Mouse (Mus musculus) lung, postnatal 36 days (tissue): ENCODE data around the gene Cbr3.
A peak's percentile ranks its signal among the peaks of the same experiment; 100 is the strongest.
"Not testable (repeated sequence)": the region's sequence is repeated elsewhere in the genome, so short reads cannot be mapped to it uniquely, and the experiment has no call there.

Experiments used
- DNase-seq: peaks from one replicate; pipeline ENCODE4 v3.0.0; 2022; ENCODE audit warnings: mixed read lengths

The Cbr3 gene

DNA sequence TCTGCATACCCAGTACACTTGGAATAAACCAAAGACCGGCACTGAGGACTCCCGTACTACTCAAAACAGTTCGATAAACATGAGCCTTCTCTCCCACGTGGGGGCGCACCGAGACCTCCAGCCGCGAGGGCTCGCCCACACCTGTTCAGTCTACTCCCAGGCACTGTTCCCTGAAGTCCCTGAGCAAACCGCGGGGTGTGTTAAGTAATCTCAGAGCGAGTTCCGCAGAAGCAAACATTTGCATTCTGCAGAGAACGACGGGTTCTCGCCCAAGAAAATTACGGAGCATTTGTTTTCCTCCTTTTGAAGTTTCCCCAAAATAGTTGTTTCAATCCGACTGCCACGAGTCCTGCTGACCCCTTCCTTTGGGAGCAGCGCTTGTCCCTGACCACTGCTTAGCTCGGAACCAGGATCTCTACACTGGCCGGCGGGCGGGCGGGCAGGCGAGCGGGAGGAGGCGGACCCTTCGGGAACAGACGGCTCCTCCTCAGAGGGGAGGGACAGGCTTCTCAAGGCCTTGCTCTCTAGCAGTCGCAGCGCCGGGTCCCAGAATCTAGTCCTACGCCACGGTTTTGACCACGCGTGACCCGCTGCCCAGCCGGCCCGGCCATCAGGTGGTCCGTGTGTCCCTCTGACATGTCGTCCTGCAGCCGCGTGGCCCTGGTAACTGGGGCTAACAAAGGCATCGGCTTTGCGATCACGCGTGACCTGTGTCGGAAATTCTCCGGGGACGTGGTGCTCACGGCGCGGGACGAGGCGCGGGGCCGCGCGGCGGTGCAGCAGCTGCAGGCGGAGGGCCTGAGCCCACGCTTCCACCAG is at the start of gene Cbr3:
Cbr3 (plus strand) TSS at position 527 of the 819 bp plus-strand sequence.
- DNase-seq: peak; percentile 88

- peak; percentile 43 for DNase-seq
These were observed 39.0 kb upstream of the Cbr3 start for GRCm38 (mm10) chr16:93644006-93644405.

DNA sequence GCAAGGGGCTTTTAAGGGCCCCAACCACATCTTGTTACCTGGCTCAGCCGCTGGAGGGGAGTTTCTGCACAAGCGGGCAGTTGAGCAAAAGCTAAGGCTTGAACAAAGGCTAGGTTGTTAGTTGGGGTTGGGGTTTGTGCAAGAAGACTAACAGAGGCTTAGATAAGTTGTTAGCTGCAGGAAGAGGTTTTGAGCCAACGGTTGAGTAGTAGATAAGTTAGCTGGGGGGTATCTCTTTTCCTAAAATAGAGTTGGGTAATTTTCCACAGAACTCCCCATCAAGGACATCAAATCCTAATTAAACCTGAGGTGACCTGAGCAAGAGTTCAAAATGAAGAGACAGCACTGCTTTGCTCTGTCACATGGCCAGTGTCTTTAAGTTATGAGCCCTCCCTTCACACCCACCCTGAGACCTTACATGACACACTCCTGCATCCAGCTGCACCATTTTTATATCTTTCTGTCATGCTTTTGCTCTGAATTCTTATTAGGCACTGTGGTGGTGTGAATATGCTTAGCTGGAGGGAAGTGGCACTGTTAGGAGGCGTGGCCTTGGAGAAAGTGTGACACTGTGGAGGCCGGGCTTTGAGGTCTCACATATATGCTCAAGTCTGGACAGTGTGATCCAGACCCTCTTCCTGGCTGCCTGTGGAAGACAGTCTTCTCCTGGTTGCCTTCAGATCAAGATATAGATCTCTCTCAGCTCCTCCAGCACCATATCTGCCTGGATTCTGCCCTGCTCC is 34.4 kb upstream of the Cbr3 start:
- DNase-seq: no peak

- DNase-seq: no peak
These were observed 15.0 kb upstream of the Cbr3 start for GRCm38 (mm10) chr16:93667976-93668375.

DNA sequence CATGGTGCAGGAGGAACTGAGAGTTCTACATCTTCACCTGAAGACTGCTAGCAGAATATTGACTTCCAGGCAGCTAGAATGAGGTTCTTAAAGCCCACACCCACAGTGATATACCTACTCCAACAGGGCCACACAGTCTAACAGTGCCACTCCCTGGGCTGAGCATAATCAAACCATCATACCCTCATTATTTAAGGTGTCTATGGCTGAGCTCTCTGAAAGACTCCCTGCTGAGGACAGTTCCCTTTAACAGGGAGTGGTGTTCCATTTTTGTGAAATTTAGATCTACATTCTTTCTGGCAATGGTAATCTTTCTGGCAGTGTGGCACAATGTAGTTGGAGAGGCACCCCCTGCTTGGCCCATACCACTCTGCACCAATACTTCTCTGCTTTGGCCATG is 13.5 kb upstream of the Cbr3 start:
- no peak for DNase-seq

DNA sequence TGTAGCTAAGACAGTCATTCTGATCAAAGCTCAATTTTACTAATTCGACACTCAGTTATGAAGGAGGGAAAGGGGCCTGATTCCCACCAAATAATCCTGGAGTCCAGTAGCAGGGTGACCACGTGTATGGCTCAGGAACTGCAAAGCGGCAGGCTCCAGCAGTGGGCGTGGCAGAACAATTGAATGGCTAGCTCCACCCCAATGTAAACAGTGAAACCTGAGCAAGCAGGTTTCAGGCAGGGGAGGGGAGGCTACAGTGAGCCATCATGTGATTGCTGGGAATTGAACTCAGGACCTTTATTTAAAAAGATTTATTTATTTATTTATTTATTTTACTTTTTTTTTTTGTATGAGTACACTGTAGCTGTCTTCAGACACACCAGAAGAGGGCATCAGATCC is 12.5 kb upstream of the Cbr3 start:
- peak; percentile 47 for DNase-seq

GRCm38 (mm10) chr16:93671064-93671463 is 12.0 kb upstream of the Cbr3 start:
- no peak for DNase-seq

- DNase-seq: no peak
These were observed 6.6 kb upstream of the Cbr3 start for GRCm38 (mm10) chr16:93676376-93676775.

DNA sequence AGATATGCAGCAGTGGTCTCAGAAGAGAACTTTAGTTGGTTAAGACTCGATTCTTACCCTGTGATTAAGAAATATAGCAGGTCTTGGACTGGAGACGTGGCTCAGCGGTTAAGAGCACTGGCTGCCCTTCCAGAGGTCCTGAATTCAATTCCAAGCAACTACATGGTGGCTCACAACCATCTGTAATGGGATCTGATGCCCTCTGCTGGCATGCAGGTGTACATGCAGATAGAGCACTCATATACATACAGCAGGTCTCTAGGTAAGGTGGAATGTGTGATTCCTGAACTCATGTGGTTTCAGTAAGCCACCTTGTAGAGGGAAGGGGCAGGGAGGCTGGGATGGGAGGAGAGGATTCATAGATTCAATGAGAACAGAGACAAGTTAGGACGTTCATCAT is 4.8 kb upstream of the Cbr3 start:
- DNase-seq: no peak

DNA sequence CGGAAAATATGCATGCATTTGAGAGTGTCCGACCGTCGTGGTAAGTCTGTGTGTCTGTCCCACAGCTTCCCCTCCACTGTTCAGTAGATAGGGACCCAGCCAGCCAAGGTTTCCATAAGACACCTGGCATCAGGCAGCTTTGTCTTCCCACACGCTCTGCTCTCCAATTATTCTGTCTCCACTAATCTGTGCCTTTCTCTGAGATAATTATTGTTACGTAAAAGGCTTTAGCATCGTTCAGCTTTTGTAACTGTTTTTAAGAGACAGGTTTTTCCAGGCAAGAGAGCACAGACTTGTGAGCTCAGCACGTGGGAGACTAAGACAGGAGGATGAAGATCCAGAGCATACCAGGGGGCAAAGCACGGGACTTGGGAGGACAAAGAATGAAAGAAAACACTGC is 3.9 kb upstream of the Cbr3 start:
- no peak for DNase-seq

- no peak for DNase-seq
These were observed 793 bp upstream of the Cbr3 start for GRCm38 (mm10) chr16:93682156-93682688.

DNA sequence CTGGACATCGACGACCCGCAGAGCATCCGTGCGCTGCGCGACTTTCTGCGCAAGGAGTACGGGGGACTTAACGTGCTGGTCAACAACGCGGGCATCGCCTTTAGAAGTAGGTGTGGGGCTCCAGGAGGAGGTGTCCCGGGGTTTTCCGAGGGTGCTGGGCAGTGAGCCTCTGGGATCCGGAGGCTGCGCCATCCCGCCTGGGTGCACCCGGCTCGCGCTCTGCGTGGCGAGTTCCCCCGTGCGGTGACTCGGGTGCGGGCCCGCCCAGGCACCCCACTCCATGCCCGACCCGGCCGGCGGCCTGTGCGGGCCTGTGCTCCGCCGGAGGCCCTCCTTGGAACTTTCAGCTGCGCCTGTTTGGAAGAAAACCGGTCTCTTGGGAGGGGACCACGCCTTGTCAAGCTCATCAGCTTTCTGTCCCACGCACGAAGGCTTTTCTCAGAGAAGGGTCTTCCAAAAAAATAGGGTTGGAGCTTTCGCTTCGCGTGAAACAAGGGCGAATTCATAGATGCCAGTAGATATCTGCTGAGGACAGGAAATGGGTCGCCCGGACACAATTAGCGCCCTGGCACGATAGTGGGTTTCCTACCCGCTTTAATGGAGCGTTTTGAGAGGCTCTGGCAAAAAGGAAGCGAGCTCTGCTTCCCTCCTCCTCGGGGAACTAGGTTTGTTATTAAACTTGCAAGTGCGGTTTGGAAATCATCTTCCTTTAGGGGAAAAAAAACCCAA is 657 bp downstream of the Cbr3 start:
- peak; percentile 32 for DNase-seq

GRCm38 (mm10) chr16:93684441-93684840 is 1.4 kb downstream of the Cbr3 start:
- no peak for DNase-seq

GRCm38 (mm10) chr16:93685783-93686182 is 2.8 kb downstream of the Cbr3 start:
- DNase-seq: not testable (repeated sequence)

- no peak for DNase-seq
These were observed 3.4 kb downstream of the Cbr3 start for GRCm38 (mm10) chr16:93686421-93686820.

GRCm38 (mm10) chr16:93686945-93687344 is 3.9 kb downstream of the Cbr3 start:
- DNase-seq: peak; percentile 60

GRCm38 (mm10) chr16:93691206-93691841 is 8.3 kb downstream of the Cbr3 start:
- DNase-seq: no peak

- no peak for DNase-seq
These were observed 9.7 kb downstream of the Cbr3 start for GRCm38 (mm10) chr16:93692744-93693143.

DNA sequence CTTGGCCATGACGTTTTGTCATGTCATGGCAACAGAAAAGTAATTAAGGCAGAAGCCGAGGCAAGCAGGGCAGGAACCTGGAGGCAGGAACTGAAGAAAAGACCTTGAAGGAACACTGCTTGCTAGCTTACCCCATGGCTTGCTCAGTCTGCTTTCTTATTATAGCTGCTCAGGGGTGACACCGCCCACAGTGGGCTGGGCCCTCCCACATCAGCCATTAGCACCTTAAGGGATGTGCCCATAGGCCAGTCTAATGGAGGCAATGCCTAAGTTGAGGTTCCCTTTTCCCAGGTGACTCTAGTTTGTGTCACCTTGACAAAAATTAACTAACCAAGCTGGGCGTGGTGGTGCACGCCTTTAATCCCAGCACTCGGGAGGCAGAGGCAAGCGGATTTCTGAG is 24.1 kb downstream of the Cbr3 start:
- DNase-seq: no peak

GRCm38 (mm10) chr16:93709217-93709616 is 26.2 kb downstream of the Cbr3 start:
- DNase-seq: no peak

DNA sequence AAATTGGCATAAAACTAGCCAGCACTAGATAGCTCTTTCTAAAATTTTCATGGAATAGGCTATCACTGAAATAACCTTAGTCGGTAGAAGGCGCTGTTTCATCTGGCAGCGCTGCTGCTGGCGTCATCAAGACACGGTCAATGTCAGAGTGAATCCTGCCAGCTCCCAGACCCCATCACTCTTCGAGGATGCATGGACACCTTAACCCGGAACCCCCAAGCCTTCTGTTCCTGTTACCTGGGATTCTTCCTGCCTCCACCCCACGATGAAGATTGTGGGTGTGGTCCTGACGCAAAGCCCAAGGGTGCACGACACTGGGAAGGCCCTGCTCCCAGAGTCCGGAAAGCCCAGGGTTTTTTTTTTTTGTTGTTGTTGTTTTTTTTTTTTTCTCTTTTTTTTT is 27.9 kb downstream of the Cbr3 start:
- DNase-seq: peak; percentile 93

DNA sequence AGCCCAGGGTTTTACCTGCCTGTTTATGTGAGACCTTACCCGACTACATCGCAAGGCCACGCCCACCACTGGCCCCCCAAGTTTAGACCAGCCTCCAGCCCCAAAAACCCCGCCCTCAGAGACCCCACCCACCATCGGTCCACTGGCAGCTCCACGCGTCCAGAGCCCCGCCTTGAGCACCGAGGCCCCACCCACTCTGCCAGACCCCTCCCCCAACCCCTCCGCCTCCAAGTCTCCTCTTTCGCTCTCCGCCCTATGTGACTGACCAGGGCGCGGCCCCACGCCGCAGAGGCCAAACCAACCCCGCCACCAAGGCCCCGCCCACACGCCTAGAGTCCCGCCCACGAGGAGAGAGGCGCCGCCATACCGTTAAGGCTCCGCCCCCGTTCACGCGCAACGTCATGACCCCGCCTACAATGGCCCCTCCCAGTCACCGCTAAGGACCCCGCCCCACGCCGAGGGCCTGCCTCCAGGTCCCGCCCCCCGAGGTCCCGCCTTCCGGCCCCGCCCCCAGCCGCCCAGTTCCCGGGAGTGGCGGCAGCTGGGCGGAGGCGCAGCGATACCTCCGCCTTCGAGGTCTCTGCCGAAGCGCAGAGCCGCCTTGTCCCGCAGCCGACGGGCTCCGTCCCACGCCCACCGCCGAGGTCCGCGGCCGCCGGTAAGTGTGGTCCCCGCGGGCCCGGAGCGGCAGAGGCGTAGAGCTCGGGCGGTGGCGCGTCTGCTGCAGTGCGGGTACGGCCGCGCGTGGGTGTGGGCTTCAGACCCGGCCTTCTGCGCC is 28.6 kb downstream of the Cbr3 start, which contains the start of gene Dop1b:
Dop1b (plus strand) TSS at position 494 of the 778 bp plus-strand sequence.
- DNase-seq: peak; percentile 99
